Mouse (Mus musculus) bone marrow, adult 2 months (tissue): Measurements from ENCODE around the gene Rps18.

Source experiments
- CTCF ChIP-seq: fragments of 200-500 bp; IDR thresholded peaks from 2 replicates; pipeline ENCODE4 v1.5.1; 2011; ENCODE audit warnings: low read length, control low read depth; ENCODE audit not compliant: control insufficient read depth, insufficient read depth
- POLR2A ChIP-seq: fragments of 200-500 bp; IDR thresholded peaks from 2 replicates; pipeline ENCODE4 v1.6.1; 2011; ENCODE audit warnings: low read depth, mild to moderate bottlenecking, control low read depth, low read length, borderline replicate concordance; ENCODE audit not compliant: control insufficient read depth

DNA sequence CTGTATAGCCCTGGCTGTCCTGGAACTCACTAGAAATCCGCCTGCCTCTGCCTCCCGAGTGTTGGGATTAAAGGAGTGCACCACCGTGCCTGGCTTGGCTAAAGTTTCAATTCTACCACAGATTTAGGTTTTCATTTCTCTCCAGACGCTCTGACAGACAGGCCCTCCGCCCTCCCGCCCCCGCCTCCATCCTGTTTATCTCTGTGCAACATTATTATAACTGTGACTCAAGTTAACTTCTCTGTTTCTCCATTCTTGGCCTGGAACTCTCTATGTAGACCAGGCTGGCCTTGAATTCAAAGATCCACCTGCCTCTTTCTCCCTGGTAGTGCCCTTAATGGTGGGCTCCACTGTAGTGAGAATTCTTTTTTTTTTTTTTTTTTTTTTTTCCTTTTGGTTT, 53.3 kb downstream of the Rps18 start:
- TF ChIP-seq POLR2A (no peak), CTCF (no peak)
